Comparison of ENCODE assay signal across 23 mouse cellular contexts in the genomic region with DNA sequence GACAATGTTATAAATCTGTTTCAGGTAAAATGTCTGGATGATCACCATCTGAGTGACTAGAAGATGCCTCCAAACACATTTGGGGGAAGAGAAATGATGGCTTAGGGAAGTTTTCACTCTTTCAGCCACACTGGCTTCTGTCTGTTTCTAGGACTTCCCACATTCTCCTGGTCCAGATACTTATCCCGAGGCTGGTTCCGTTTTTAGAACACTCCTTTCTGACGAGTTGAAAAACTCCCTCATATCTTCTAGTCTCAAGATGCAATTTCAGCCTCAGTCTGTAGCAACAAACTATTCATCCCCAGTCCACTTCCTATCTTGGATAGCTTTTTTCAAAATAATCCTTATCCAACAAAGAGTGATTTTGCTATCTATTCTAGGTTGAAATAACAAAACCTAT. TPM values are rescaled to one million over a fixed set of nuclear protein-coding genes. Genes with fewer than 3 reads are reported as not detected.
"Had no signal": no experiment of that assay in that cellular context is flagged by ENCODE, and none has a peak within 500 bp of the region (broad histone marks: within the 10 kb centered on the region; RNA-seq: fewer than 3 reads in every experiment).

No protein-coding gene starts in this region.

- DNase-seq: retina, postnatal 1 day; right cerebral cortex, adult 18-20 months; right cerebral cortex, postnatal 14 days; right cerebral cortex, postnatal 25 days; right cerebral cortex, postnatal 4 days; spleen, adult 18-20 months; thymus, adult 18-20 months; thymus, adult 2 months; thymus, postnatal 14 days; thymus, postnatal 25 days; thymus, postnatal 36 days; thymus, postnatal 4 days had no signal

RNA-seq across cellular contexts. Expression of a gene that starts 23.4 kb away (rescaled TPM):
- polyA plus RNA-seq: neural tube, embryonic 13.5 days; neural tube, embryonic 14.5 days; neural tube, embryonic 15.5 days; small intestine, adult 2 months; spleen, adult 2 months; stomach, embryonic 14.5 days; stomach, embryonic 15.5 days; stomach, embryonic 16.5 days; stomach, postnatal 0 days; testis, adult 2 months; urinary bladder, adult 2 months had no signal

RNA-seq across cellular contexts. Expression of a gene that starts 54.4 kb away (rescaled TPM):
- polyA plus RNA-seq: neural tube, embryonic 14.5 days; neural tube, embryonic 15.5 days; stomach, embryonic 14.5 days; stomach, postnatal 0 days; urinary bladder, adult 2 months had no signal
